Mouse (Mus musculus) C2C12 (cell line): Measurements from ENCODE around the gene Csnk2a1. TPM values are rescaled to one million over a fixed set of nuclear protein-coding genes. Genes with fewer than 3 reads are reported as not detected.

ENCODE experiments used
- H3K27me3 ChIP-seq: one replicate; pipeline ENCODE4 v1.6.1; 2011; ENCODE audit not compliant: control insufficient read depth, insufficient read depth, insufficient read length
- H3K36me3 ChIP-seq: one replicate; pipeline ENCODE4 v1.6.1; 2011; ENCODE audit not compliant: control insufficient read depth, insufficient read depth
- H3K4me3 ChIP-seq: one replicate; pipeline ENCODE4 v1.5.1; 2011; ENCODE audit warnings: mild to moderate bottlenecking, control low read depth; ENCODE audit not compliant: poor library complexity, insufficient read depth, severe bottlenecking
- H3K79me2 ChIP-seq: one replicate; pipeline ENCODE4 v1.6.1; 2011; ENCODE audit not compliant: control insufficient read depth, insufficient read depth
- H3K79me3 ChIP-seq: one replicate; pipeline ENCODE4 v1.6.1; 2011; ENCODE audit warnings: low read depth, control low read depth
- H3ac ChIP-seq: one replicate; pipeline ENCODE3; 2011; ENCODE audit warnings: low read depth; ENCODE audit not compliant: control insufficient read depth, insufficient read length
- CEBPB ChIP-seq: IDR thresholded peaks from one replicate; pipeline ENCODE4 v1.6.1; 2011; ENCODE audit warnings: low read depth, mild to moderate bottlenecking, control low read depth, moderate library complexity
- CTCF ChIP-seq: IDR thresholded peaks from one replicate; pipeline ENCODE4 v1.5.1; 2011; ENCODE audit not compliant: control insufficient read depth, insufficient read depth, insufficient read length
- FOSL1 ChIP-seq: IDR thresholded peaks from one replicate; pipeline ENCODE4 v1.8.0; 2011; ENCODE audit warnings: mild to moderate bottlenecking, low read length; ENCODE audit not compliant: poor library complexity, insufficient read depth, severe bottlenecking
- MAX ChIP-seq: IDR thresholded peaks from one replicate; pipeline ENCODE4 v1.6.1; 2011; ENCODE audit warnings: mild to moderate bottlenecking, control low read depth
- MYOD1 ChIP-seq: IDR thresholded peaks from one replicate; pipeline ENCODE4 v1.6.1; 2011; ENCODE audit warnings: low read depth; ENCODE audit not compliant: control insufficient read depth, insufficient read length
- MYOG ChIP-seq: IDR thresholded peaks from one replicate; pipeline ENCODE4 v1.6.1; 2011; ENCODE audit not compliant: control insufficient read depth, insufficient read length; ENCODE audit errors: extremely low read depth
- USF1 ChIP-seq: IDR thresholded peaks from one replicate; pipeline ENCODE4 v1.6.1; 2011; ENCODE audit warnings: low read depth, mild to moderate bottlenecking, control low read depth, moderate library complexity
- polyA plus RNA-seq: library from polyadenylated mRNA; unstranded; fragments of >200 nt; fragmentation: generic; extraction: Trizol; gene quantifications from one replicate; pipeline ENCODE4 v1.2.1, GENCODE M21; 2012; ENCODE audit warnings: missing spikeins

Gene Csnk2a1
- polyA plus RNA-seq, 1 experiment, result 37.7 TPM

DNA sequence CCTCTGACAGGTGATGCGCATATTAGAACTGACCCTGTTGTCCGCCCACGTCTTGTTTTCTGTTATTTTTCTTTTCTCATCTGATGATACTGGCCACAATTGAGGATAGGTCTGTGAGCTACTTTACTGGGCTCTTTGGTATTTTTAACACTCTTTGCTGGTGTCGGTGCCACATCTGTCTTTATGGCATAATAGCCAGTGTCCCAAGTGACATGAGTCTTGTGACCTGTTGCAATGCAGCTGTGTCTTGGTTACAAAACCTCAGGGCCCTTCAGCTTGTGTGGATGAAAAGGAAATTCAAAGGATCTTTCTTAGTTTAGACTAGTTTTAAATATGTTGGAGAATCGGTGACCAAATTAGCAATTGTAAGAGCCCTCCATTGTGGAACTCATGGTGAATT is 67.9 kb downstream of the Csnk2a1 start:
- TF ChIP-seq FOSL1 (no peak), USF1 (no peak), CTCF (no peak), MYOG (no peak), MAX (no peak), CEBPB (no peak), MYOD1 (no peak)

DNA sequence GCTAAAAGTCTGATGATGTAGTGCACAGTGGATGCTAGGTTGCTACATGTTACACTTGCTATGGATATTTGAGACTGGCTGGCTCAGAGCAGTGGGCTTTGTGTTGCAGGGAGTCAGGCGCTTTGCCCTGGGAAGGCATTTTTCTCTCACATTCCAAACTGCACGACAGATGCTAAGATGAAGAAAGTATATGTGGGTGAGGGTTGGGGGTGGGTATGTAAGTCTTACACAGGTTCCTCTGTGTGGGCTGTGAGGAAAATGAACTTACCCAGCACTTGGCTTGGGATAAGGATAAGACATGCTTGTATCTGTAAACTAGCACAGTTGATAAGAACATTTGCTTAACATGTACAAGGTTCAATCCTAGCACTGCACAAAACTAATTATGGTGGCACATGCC is 76.2 kb downstream of the Csnk2a1 start:
- Histone ChIP-seq H3K36me3 (peaks cover 59% of the 10 kb centered on the region), H3ac (no peak overlapping the region), H3K79me2 (peaks cover 48% of the 10 kb centered on the region), H3K4me3 (no peak overlapping the region), H3K79me3 (peaks cover 24% of the 10 kb centered on the region), H3K27me3 (no peaks in the 10 kb centered on the region)
- no peak for TF ChIP-seq MAX
- no peak for TF ChIP-seq CTCF
- TF ChIP-seq FOSL1, result no peak
- TF ChIP-seq MYOG, result no peak
- TF ChIP-seq USF1, result no peak
- TF ChIP-seq CEBPB, result no peak
- no peak for TF ChIP-seq MYOD1

More for the DNA sequence above, 67.9 kb downstream of the Csnk2a1 start:
- peaks cover 45% of the 10 kb centered on the region for H3K79me3 ChIP-seq
- H3K4me3 ChIP-seq, result peak overlapping the region; percentile 69
- H3K27me3 ChIP-seq, result no peaks in the 10 kb centered on the region
- no peaks in the 10 kb centered on the region for H3K36me3 ChIP-seq
- H3ac ChIP-seq, result peak overlapping the region; percentile 93
- H3K79me2 ChIP-seq, result peaks cover 56% of the 10 kb centered on the region

DNA sequence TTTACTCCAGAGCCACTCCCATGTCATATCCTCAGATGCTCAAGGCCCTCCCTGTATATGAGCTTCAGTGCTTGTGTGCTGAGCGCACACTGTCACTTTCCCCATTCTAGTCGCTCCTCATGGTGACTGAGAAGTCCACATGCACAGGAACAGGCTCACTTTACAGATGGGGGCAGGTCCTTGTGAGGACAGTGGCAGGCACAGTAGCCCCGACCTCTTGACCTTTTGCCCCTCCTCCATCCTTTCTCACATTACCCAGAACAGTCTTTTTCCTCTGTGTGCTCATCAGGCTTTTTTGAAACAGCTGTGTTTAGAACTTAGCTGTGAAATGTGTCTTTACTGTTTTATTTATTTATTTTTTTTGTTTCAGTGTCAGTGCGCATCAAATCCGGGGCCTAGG is 77.1 kb downstream of the Csnk2a1 start:
- H3ac ChIP-seq, result no peak overlapping the region
- H3K36me3 ChIP-seq, result peaks cover 69% of the 10 kb centered on the region

DNA sequence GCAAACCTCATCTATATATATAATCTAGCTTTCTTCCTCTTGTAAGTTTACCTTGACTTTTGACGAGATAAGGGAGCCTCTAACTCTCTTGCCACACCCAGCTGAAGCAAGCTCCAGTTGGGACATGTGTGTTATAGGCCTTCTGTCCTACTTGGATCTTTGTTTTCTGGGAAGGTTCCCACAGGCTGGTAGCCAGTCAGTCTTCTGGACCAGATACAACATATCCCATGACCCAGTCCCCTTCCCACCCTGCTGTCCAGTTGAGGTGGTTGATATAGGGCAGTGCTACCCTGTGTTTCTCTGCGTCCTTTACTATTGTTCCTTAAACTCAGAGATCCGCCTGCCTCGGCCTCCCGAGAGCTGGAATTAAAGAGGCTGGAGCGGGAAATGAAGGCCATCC is 78.8 kb downstream of the Csnk2a1 start:
- H3K36me3 ChIP-seq, result peaks cover 86% of the 10 kb centered on the region

More for the DNA sequence above, 77.1 kb downstream of the Csnk2a1 start:
- H3K27me3 ChIP-seq, result no peaks in the 10 kb centered on the region
- no peak overlapping the region for H3K4me3 ChIP-seq
- TF ChIP-seq FOSL1 (no peak), MYOG (no peak), CEBPB (no peak), MAX (no peak), CTCF (no peak), MYOD1 (no peak), USF1 (no peak)
- peaks cover 17% of the 10 kb centered on the region for H3K79me3 ChIP-seq
- peaks cover 38% of the 10 kb centered on the region for H3K79me2 ChIP-seq

DNA sequence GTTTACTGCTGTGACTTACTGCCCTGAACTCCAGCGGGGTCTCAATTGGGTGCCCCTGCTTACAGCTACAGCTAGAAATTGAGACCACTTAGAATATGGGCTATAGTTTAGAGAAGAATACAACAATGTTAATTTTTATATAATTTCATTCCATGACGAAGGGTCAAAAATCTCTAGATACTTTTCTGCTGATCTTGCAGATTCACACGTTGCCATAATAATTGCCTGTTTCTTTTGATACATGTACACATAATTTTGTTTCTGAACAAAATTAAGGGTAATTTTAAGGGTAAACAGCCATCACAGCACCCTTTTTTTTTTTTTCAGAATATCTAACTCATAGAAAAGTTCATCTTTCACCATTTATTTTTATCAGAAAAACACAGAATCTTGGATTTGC is 80.5 kb downstream of the Csnk2a1 start:
- TF ChIP-seq FOSL1 (no peak), MYOG (no peak)
- Histone ChIP-seq H3K27me3 (no peaks in the 10 kb centered on the region), H3ac (no peak overlapping the region), H3K79me3 (peaks cover under 1% of the 10 kb centered on the region), H3K4me3 (no peak overlapping the region), H3K36me3 (peaks cover 94% of the 10 kb centered on the region), H3K79me2 (peaks cover 6% of the 10 kb centered on the region)

More for the DNA sequence above, 78.8 kb downstream of the Csnk2a1 start:
- Histone ChIP-seq H3K27me3 (no peaks in the 10 kb centered on the region), H3K79me2 (peaks cover 23% of the 10 kb centered on the region), H3K4me3 (no peak overlapping the region), H3K79me3 (peaks cover 9% of the 10 kb centered on the region), H3ac (no peak overlapping the region)
- TF ChIP-seq FOSL1 (no peak), CTCF (no peak), MYOD1 (no peak), MYOG (no peak), USF1 (no peak), MAX (no peak), CEBPB (no peak)

DNA sequence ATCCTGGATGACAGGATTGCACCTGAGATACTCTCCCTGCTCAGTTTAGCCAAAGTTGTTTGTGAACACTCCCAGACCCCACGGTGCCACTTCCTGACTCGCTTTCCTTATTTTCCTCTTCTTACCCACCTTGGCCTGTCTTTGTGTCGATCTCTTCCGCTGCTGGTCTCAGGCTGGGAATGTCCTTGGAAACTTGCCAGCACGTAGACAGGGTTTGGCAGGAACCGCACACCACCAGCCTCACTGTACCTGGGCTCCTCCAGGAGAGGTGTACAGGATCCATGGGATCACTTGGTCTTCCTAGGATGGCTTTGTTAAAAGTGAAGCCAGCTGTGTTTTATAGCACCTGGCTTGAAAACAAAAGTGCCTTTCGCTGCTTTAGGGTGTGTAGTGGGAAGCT is 86.4 kb downstream of the Csnk2a1 start:
- H3ac ChIP-seq, result no peak overlapping the region
- H3K79me3 ChIP-seq, result no peaks in the 10 kb centered on the region
- no peaks in the 10 kb centered on the region for H3K79me2 ChIP-seq
- no peaks in the 10 kb centered on the region for H3K27me3 ChIP-seq
- H3K36me3 ChIP-seq, result peaks cover 84% of the 10 kb centered on the region
- no peak overlapping the region for H3K4me3 ChIP-seq
- no peak for TF ChIP-seq CTCF
- no peak for TF ChIP-seq CEBPB
- TF ChIP-seq MYOD1, result no peak
- TF ChIP-seq USF1, result no peak
- TF ChIP-seq MYOG, result no peak
- TF ChIP-seq FOSL1, result no peak
- TF ChIP-seq MAX, result no peak
